Mouse (Mus musculus) lung, postnatal 0 days (tissue): Measurements from ENCODE around the gene Hectd4. TPM values are rescaled to one million over a fixed set of nuclear protein-coding genes. Genes with fewer than 3 reads are reported as not detected.
"Not testable (repeated sequence)": the region's sequence is repeated elsewhere in the genome, so short reads cannot be mapped to it uniquely, and the experiment has no call there.

Experiments used
- ATAC-seq: fragments of 200-750 bp; cut with Nextera tagmentation; 2 replicates; pipeline ENCODE4 v1.8.0; 2017; ENCODE audit warnings: moderate library complexity
- DNase-seq: peaks from one replicate; pipeline ENCODE4 v3.0.0-alpha.2; 2016; ENCODE audit warnings: low spot score
- H3K27ac ChIP-seq: fragments of 300-500 bp; sonication (generic); 2 replicates; pipeline ENCODE4 v1.5.1; 2014; ENCODE audit warnings: antibody characterized with exemption, mild to moderate bottlenecking, low read length, mixed read lengths
- H3K27me3 ChIP-seq: fragments of 300-500 bp; sonication (generic); replicated peaks from 2 replicates; pipeline ENCODE4 v1.6.1; 2014; ENCODE audit warnings: low read length, mixed read lengths; ENCODE audit not compliant: insufficient read depth
- H3K36me3 ChIP-seq: fragments of 300-500 bp; sonication (generic); 2 replicates; pipeline ENCODE4 v1.6.1; 2014; ENCODE audit warnings: low read length, mixed read lengths; ENCODE audit not compliant: insufficient read depth
- H3K4me1 ChIP-seq: fragments of 300-500 bp; sonication (generic); 2 replicates; pipeline ENCODE4 v1.6.1; 2014; ENCODE audit warnings: antibody characterized with exemption, low read depth, low read length, mixed read lengths; ENCODE audit not compliant: insufficient read depth
- H3K4me2 ChIP-seq: fragments of 300-500 bp; sonication (generic); replicated peaks from 2 replicates; pipeline ENCODE4 v1.6.1; 2014; ENCODE audit warnings: low read depth, mild to moderate bottlenecking, low read length, moderate library complexity, mixed read lengths
- H3K4me3 ChIP-seq: fragments of 300-500 bp; sonication (generic); 2 replicates; pipeline ENCODE4 v1.5.1; 2014; ENCODE audit warnings: low read depth, low read length
- H3K9ac ChIP-seq: fragments of 300-500 bp; sonication (generic); replicated peaks from 2 replicates; pipeline ENCODE4 v1.6.1; 2014; ENCODE audit warnings: low read depth, mild to moderate bottlenecking
- H3K9me3 ChIP-seq: fragments of 300-500 bp; sonication (generic); 2 replicates; pipeline ENCODE4 v1.6.1; 2016; ENCODE audit warnings: low read length, mixed read lengths
- CTCF ChIP-seq: IDR thresholded peaks from 2 replicates; pipeline ENCODE4 v1.5.1; 2016; ENCODE audit warnings: antibody characterized with exemption, mild to moderate bottlenecking
- EP300 ChIP-seq: IDR thresholded peaks from 2 replicates; pipeline ENCODE4 v1.6.1; 2016; ENCODE audit warnings: antibody characterized with exemption, mild to moderate bottlenecking, control low read depth
- WGBS: fragments of 180-500 bp; shearing (Covaris S2); extraction: QIAGEN DNeasy Blood & Tissue Kit; methylation state at CpG from one replicate; pipeline ENCODE4 v1.1.7; 2014; 5-methylcytosine and 5-hydroxymethylcytosine counted together
- polyA plus RNA-seq: library from polyadenylated mRNA; unstranded; fragments of >200 nt; fragmentation: Nextera tagmentation; extraction: Ambion mirVana; gene quantifications from 2 replicates; pipeline ENCODE4 v1.2.1, GENCODE M21; 2015

Hectd4 gene
- polyA plus RNA-seq, 1 experiment from 2014 or later = 2.5 TPM

- 50% methylated on average over 1 of the region's 1 CpGs for WGBS
- no peaks in the 10 kb centered on the region for H3K9me3 ChIP-seq
- DNase-seq (no peak), ATAC-seq (0 out of 2 replicates have a peak, but pooled peaks have one; percentile 19)
- H3K4me1 ChIP-seq = 0 out of 2 replicates have a peak, but pooled peaks cover 6% of the 10 kb centered on the region
- H3K36me3 ChIP-seq = peaks cover 31% of the 10 kb centered on the region
- TF ChIP-seq CTCF = no peak
- TF ChIP-seq EP300 = no peak
- H3K4me3 ChIP-seq = no peak overlapping the region
- no peak overlapping the region for H3K4me2 ChIP-seq
- no peak overlapping the region for H3K27ac ChIP-seq
- H3K27me3 ChIP-seq = no peaks in the 10 kb centered on the region
- H3K9ac ChIP-seq = no peak overlapping the region
Measured at GRCm38 (mm10) chr5:121210601-121210924, 9.5 kb upstream of the Hectd4 start.

- no peak for TF ChIP-seq CTCF
- no peak for TF ChIP-seq EP300
- no peak for DNase-seq
Measured at GRCm38 (mm10) chr5:121212108-121212507, 7.9 kb upstream of the Hectd4 start.

GRCm38 (mm10) chr5:121214707-121215106 lies 5.3 kb upstream of the Hectd4 start:
- no peaks in the 10 kb centered on the region for H3K27me3 ChIP-seq
- no peak overlapping the region for H3K9ac ChIP-seq
- TF ChIP-seq EP300 (no peak), CTCF (no peak)
- H3K4me3 ChIP-seq = no peak overlapping the region
- H3K27ac ChIP-seq = no peak overlapping the region
- DNase-seq = no peak
- no peak overlapping the region for H3K4me2 ChIP-seq
- WGBS = 51% methylated on average over 7 of the region's 7 CpGs
- H3K36me3 ChIP-seq = peaks cover 7% of the 10 kb centered on the region; the same call in 1 of the 2 replicates
- no peaks in the 10 kb centered on the region for H3K4me1 ChIP-seq
- no peak for ATAC-seq
- H3K9me3 ChIP-seq = no peaks in the 10 kb centered on the region

More at GRCm38 (mm10) chr5:121212108-121212507, 7.9 kb upstream of the Hectd4 start:
- Histone ChIP-seq H3K9me3 (no peaks in the 10 kb centered on the region), H3K4me1 (no peaks in the 10 kb centered on the region), H3K9ac (no peak overlapping the region), H3K27ac (no peak overlapping the region), H3K4me3 (no peak overlapping the region), H3K27me3 (no peaks in the 10 kb centered on the region), H3K36me3 (peaks cover 22% of the 10 kb centered on the region), H3K4me2 (no peak overlapping the region)
- 87% methylated on average over 6 of the region's 6 CpGs for whole genome bisulfite sequencing
- no peak for ATAC-seq

- peaks cover 4% of the 10 kb centered on the region; the same call in 1 of the 2 replicates for H3K36me3 ChIP-seq
- TF ChIP-seq EP300 (no peak), CTCF (peak; percentile 96)
- H3K4me2 ChIP-seq = no peak overlapping the region
- no peaks in the 10 kb centered on the region for H3K9me3 ChIP-seq
- no peak overlapping the region for H3K9ac ChIP-seq
- ATAC-seq (no peak), DNase-seq (peak; percentile 78)
- no peaks in the 10 kb centered on the region for H3K27me3 ChIP-seq
- no peak overlapping the region for H3K27ac ChIP-seq
- 47% methylated on average over 13 of the region's 13 CpGs for WGBS
- H3K4me3 ChIP-seq = no peak overlapping the region
- H3K4me1 ChIP-seq = no peaks in the 10 kb centered on the region
Measured at GRCm38 (mm10) chr5:121215380-121216125, 4.5 kb upstream of the Hectd4 start.

GRCm38 (mm10) chr5:121216126-121216446 lies 3.9 kb upstream of the Hectd4 start:
- TF ChIP-seq EP300 = no peak
- TF ChIP-seq CTCF = no peak
- no peak overlapping the region for H3K27ac ChIP-seq
- ATAC-seq (no peak), DNase-seq (no peak)
- peaks cover 4% of the 10 kb centered on the region; the same call in 1 of the 2 replicates for H3K36me3 ChIP-seq
- H3K4me3 ChIP-seq = no peak overlapping the region
- WGBS = 67% methylated on average over 12 of the region's 12 CpGs
- H3K4me1 ChIP-seq = no peaks in the 10 kb centered on the region
- no peak overlapping the region for H3K9ac ChIP-seq
- no peaks in the 10 kb centered on the region for H3K27me3 ChIP-seq
- no peak overlapping the region for H3K4me2 ChIP-seq
- no peaks in the 10 kb centered on the region for H3K9me3 ChIP-seq

GRCm38 (mm10) chr5:121216584-121217312 lies 3.3 kb upstream of the Hectd4 start:
- WGBS = 88% methylated on average over 9 of the region's 9 CpGs
- H3K4me3 ChIP-seq, ATAC-seq, H3K4me2 ChIP-seq, H3K27ac ChIP-seq, H3K36me3 ChIP-seq, H3K27me3 ChIP-seq, DNase-seq, H3K4me1 ChIP-seq, H3K9ac ChIP-seq, H3K9me3 ChIP-seq: not testable (repeated sequence)
